Mouse (Mus musculus) megakaryocyte, embryonic 14.5 days (primary cell): ENCODE measurements around the gene Mycl. TPM values are rescaled to one million over a fixed set of nuclear protein-coding genes. Genes with fewer than 3 reads are reported as not detected.

Experiments
- H3K27me3 ChIP-seq: replicated peaks from 2 replicates; pipeline ENCODE3; 2012; ENCODE audit warnings: inconsistent platforms
- H3K36me3 ChIP-seq: replicated peaks from 2 replicates; pipeline ENCODE3; 2012; ENCODE audit warnings: low read length, inconsistent platforms, mixed read lengths
- H3K4me1 ChIP-seq: 2 replicates; pipeline ENCODE4 v1.6.1; 2012; ENCODE audit warnings: inconsistent platforms
- H3K4me3 ChIP-seq: replicated peaks from 2 replicates; pipeline ENCODE3; 2012; ENCODE audit warnings: moderate library complexity, mild to moderate bottlenecking, inconsistent platforms
- H3K9me3 ChIP-seq: 2 replicates; pipeline ENCODE4 v1.6.1; 2012; ENCODE audit warnings: inconsistent platforms
- FLI1 ChIP-seq: IDR thresholded peaks from 2 replicates; pipeline ENCODE4 v1.6.1; 2012; ENCODE audit warnings: low read length, inconsistent platforms, mixed read lengths
- GATA1 ChIP-seq: IDR thresholded peaks from 3 replicates; pipeline ENCODE4 v1.6.1; 2012; ENCODE audit warnings: mixed read lengths, low read length, inconsistent platforms, borderline replicate concordance
- polyA plus RNA-seq: library from polyadenylated mRNA; stranded (reverse); fragments of >175 nt; gene quantifications from 2 replicates; pipeline ENCODE4 v1.2.3, GENCODE M21; 2012; ENCODE audit warnings: low replicate concordance; ENCODE audit not compliant: insufficient read depth

Mycl gene
- polyA plus RNA-seq, 1 experiment: not detected

DNA sequence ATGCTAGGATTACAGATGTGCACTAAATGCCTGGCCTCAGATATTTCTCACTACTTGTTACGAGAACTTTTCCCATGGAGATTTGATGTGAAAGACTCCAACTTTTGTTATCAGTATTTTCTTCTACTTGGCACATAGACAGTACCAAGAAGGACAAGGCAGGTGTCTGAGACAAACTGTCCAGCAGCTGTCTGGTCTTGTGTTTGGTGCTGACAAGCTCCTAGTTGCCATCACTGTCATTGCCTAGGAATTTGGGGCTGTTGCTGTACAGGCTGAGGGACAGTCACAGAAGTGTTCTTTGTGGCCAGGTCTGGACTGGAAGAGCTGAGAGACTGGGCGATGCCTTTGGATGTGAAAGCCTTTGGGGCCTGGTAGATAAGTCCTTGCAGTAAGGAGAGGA, 40.2 kb downstream of the Mycl start:
- Histone ChIP-seq H3K27me3 (no peaks in the 10 kb centered on the region), H3K36me3 (peaks cover 78% of the 10 kb centered on the region), H3K4me1 (peaks cover 29% of the 10 kb centered on the region), H3K9me3 (no peaks in the 10 kb centered on the region), H3K4me3 (no peak overlapping the region)
- TF ChIP-seq FLI1 (no peak), GATA1 (no peak)

DNA sequence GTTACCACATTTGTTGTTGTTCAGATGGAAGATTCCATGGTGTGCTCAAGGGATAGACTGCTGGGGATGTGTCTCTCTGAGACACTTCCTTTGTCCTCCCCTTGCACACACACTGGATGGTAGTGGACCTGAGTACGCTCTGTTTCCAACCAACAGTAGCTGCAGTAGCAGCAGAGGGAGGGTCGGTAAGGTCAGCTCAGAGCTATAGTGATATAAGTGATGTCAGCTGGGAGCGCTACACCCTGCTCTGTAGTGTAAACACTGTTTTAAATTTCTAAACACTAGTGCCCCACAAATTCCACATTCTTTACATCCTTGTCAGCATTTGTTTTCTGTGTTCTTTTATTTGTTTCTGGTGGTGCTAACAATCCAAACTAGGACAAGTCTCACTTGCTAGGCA, 41.3 kb downstream of the Mycl start:
- H3K4me1 ChIP-seq: peaks cover 29% of the 10 kb centered on the region
- H3K27me3 ChIP-seq: no peaks in the 10 kb centered on the region
- TF ChIP-seq GATA1: no peak
- H3K4me3 ChIP-seq: no peak overlapping the region
- H3K9me3 ChIP-seq: no peaks in the 10 kb centered on the region
- H3K36me3 ChIP-seq: peaks cover 76% of the 10 kb centered on the region

DNA sequence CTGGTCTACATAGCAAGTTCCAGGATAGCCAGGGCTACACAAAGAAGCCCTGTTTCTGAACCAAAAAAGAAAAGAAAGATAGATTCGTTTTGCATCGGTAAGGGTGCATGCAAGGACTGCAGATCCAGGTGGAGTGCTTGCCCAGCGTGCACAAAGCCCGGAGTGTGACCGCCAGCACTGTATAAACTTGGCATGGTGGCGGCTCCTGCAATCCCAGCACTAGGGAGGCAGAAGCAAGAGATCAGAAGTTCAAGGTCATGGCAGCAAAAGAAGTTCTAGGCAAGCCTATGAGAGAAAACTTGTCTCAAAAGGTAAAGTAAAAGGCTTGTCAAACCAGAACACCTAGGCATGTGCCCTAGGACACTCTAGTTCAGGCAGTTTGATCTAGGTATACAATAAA, 45.7 kb downstream of the Mycl start:
- H3K4me1 ChIP-seq: peaks cover 27% of the 10 kb centered on the region
- no peak overlapping the region for H3K4me3 ChIP-seq
- H3K27me3 ChIP-seq: no peaks in the 10 kb centered on the region
- no peaks in the 10 kb centered on the region for H3K9me3 ChIP-seq
- H3K36me3 ChIP-seq: peaks cover 77% of the 10 kb centered on the region
- TF ChIP-seq FLI1: no peak
- no peak for TF ChIP-seq GATA1

DNA sequence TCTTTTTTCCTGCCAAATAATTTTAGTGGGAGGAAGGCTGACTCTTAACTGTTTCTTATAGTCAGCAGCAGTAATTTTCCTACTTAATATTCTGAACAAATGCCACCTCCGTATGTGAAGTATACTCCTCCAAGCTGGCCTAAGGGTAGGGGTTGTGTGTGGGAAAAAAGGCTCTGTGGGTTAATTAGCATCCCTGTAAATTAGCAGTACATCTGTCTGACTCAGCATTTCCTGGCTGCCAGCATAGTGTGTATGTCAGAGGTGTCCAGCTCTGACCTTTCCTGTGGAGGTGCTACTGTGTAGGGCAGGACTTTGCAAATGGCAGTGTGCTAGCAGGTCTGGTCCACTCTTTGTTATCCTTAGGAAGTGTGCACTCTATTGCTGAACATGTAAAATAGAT, 48.4 kb downstream of the Mycl start:
- no peak overlapping the region for H3K4me3 ChIP-seq
- H3K9me3 ChIP-seq: no peaks in the 10 kb centered on the region
- H3K36me3 ChIP-seq: peaks cover 90% of the 10 kb centered on the region

DNA sequence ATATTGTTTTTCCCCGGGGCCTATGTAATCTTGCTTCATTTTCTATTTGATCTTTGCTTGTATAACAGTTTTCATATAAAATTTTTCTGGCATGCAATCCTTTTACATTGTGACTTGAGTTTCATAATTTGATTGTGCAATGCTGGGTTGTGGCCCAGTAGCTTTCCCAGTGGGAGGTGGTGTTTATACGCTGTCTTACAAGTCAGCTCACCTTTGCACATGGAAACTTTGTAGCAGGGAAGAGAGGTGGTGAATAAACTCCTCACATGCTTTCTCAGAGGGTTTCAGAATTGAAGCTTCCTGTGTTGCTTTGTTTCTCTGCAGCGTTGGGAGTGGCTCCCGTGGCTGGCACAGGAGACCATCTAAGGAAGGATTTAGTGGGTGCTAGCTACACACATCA, 49.4 kb downstream of the Mycl start:
- TF ChIP-seq GATA1 (no peak), FLI1 (no peak)
- Histone ChIP-seq H3K9me3 (no peaks in the 10 kb centered on the region), H3K4me1 (peaks cover 16% of the 10 kb centered on the region; the same call in 1 of the 2 replicates), H3K27me3 (no peaks in the 10 kb centered on the region), H3K36me3 (peaks cover 91% of the 10 kb centered on the region), H3K4me3 (no peak overlapping the region)

More for the DNA sequence above, 48.4 kb downstream of the Mycl start:
- peaks cover 16% of the 10 kb centered on the region; the same call in 1 of the 2 replicates for H3K4me1 ChIP-seq
- H3K27me3 ChIP-seq: no peaks in the 10 kb centered on the region
- TF ChIP-seq FLI1 (no peak), GATA1 (no peak)

DNA sequence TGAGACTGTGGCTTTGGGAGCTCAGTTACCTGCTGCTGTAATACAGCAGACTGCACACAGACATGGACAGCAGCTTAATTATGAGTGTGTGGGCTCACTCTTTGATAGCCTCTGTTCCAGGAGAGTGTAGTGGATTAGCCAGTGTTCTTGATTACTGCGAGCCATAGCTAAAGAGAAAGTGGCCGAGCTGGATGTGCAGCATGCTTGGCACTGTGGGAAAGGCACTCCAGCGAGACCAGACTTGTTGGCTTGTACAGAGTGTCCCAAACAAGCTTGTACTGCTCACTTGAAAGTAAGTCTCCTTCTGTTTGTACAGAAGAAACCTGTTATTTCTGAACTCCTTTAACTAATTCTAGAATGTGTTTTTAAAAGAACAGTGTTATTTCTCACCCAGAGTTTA, 50.8 kb downstream of the Mycl start:
- Histone ChIP-seq H3K4me3 (no peak overlapping the region), H3K4me1 (peaks cover 23% of the 10 kb centered on the region), H3K36me3 (peaks cover 93% of the 10 kb centered on the region), H3K9me3 (no peaks in the 10 kb centered on the region), H3K27me3 (no peaks in the 10 kb centered on the region)
- TF ChIP-seq FLI1: no peak
- no peak for TF ChIP-seq GATA1

DNA sequence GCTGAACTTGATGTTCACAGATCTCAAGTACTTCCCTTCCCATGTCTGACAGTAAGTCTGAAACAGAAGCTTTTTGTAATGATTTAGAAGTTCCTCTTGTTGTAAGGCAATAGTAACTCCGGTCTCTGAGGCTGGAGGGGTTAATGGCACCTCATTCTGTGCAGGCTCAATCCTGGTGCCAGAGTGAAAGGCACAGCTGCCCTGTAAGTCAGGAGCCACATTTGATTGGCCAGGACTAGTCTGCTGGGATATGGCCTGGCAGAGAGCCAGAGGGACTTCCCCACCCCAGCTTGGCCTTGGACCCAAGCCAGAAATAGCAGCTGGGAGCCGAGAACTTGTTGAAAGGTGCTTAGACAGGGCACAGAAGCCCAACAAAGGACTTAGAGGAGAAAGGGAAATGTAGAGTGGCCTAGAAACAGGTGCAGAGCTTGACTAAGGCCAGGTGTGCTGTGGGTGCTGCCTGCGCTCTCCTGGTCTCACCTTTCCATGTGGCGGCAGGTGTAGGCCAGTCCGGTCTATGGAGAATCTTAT, 55.3 kb downstream of the Mycl start:
- H3K36me3 ChIP-seq: peaks cover 100% of the 10 kb centered on the region
- no peak overlapping the region for H3K4me3 ChIP-seq
- no peaks in the 10 kb centered on the region for H3K9me3 ChIP-seq
- no peak for TF ChIP-seq GATA1
- no peak for TF ChIP-seq FLI1
- H3K4me1 ChIP-seq: peaks cover 14% of the 10 kb centered on the region
- no peaks in the 10 kb centered on the region for H3K27me3 ChIP-seq

Other genes starting within 250 kb of the Mycl start
- gene Ppt1, start 159.4 kb upstream of the Mycl start, polyA plus RNA-seq: 4.9 TPM in 1 of 2 replicates, not detected in the other
- gene Cap1, start 109.6 kb upstream of the Mycl start, polyA plus RNA-seq: 88.2 and 145 TPM in 2 replicates
- gene Mfsd2a, start 34.5 kb upstream of the Mycl start, polyA plus RNA-seq: 0.12 and 14.4 TPM in 2 replicates
- 0.85 and 3.7 TPM in 2 replicates for gene Trit1, start 20.9 kb downstream of the Mycl start, polyA plus RNA-seq
- gene Bmp8b, start 109.5 kb downstream of the Mycl start, polyA plus RNA-seq: not detected in 2 replicates
- gene Oxct2b, start 120.6 kb downstream of the Mycl start, polyA plus RNA-seq: 3.0 TPM in 1 of 2 replicates, not detected in the other
- 4.7 TPM in 1 of 2 replicates, not detected in the other for gene Ppie, start 144.3 kb downstream of the Mycl start, polyA plus RNA-seq
- gene Hpcal4, start 187.6 kb downstream of the Mycl start, polyA plus RNA-seq: not detected in 2 replicates
- gene Nt5c1a, start 205.9 kb downstream of the Mycl start, polyA plus RNA-seq: not detected in 2 replicates
- not detected in 2 replicates for gene Heyl, start 237.9 kb downstream of the Mycl start, polyA plus RNA-seq